ENCODE assay signal across 8 mouse cellular contexts in the genomic region with DNA sequence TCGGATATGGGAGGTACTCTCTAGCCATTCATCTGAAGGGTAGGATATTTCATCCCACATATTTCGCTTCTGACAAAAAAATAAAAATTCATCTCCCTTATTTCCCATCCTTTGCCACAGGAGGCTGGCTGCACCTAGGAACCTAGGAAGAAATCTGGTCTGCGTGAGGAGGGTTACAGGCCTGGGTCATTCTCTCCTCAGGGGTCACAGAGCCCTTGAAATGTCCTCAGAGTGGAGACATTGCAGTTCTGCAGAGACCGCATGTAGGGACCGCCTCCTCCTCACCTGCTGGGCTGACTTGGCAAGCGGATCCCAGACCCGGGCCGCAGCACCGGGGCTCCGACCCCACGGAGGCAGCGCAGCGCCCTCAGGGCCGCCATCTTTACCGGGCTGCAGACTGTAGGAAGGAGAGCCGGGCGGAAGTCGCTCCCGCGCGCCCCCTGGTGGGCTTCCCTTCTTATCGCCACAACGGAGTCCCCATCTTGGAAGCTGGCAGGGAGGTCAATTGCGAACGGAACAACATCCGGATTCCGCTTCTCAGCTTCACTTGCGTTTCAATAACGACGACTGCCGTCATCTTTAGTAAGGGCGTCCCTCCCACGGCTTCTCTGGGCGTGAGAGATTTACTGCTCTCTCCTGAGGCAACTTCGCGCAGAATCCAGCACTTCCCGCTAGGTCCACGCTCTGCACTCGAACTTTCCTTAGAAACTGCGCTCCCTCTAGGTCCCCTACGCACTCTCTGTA. TPM values are rescaled to one million over a fixed set of nuclear protein-coding genes. Genes with fewer than 3 reads are reported as not detected.
DNase-seq lines count a peak whose midpoint lies in the region; ATAC-seq and TF ChIP-seq lines count a peak whose summit lies in the region.

No protein-coding gene starts in this region.

- TF ChIP-seq CTCF in G1E (IDR thresholded peaks at IDR 0.05; ENCODE audit: low read depth, low read length), result peak; percentile 65
- peak; percentile 97 for TF ChIP-seq CTCF in layer of hippocampus, adult 2 months (conservative IDR thresholded peaks at IDR 0.05)
- TF ChIP-seq CTCF in lung, embryonic 14.5 days (IDR thresholded peaks at IDR 0.05; ENCODE audit: low read depth), result peak; percentile 93
- TF ChIP-seq CTCF in olfactory bulb, adult 2 months (IDR thresholded peaks at IDR 0.05; ENCODE audit: insufficient read depth, low read depth, low read length), result peak; percentile 85
- peak; percentile 98 for TF ChIP-seq CTCF in thymus, adult 2 months (IDR thresholded peaks at IDR 0.05; ENCODE audit: borderline replicate concordance, control insufficient read depth, extremely low read depth, insufficient read depth, low read length, poor library complexity)

- H3K4me1 ChIP-seq in G1E (ENCODE audit: insufficient read depth, low read depth, low read length), result peaks cover 62% of the 10 kb centered on the region
- peaks cover 44% of the 10 kb centered on the region for H3K4me1 ChIP-seq in forebrain, embryonic 16.5 days (replicated peaks; ENCODE audit: control insufficient read depth, insufficient read depth, low read length)
- peaks cover 25% of the 10 kb centered on the region for H3K4me1 ChIP-seq in lung, embryonic 14.5 days (ENCODE audit: insufficient read depth)
- H3K4me1 ChIP-seq in olfactory bulb, adult 2 months (ENCODE audit: control insufficient read depth, insufficient read depth, low read length), result peaks cover 33% of the 10 kb centered on the region
- peaks cover 9% of the 10 kb centered on the region for H3K4me1 ChIP-seq in thymus, adult 2 months (replicated peaks; ENCODE audit: control insufficient read depth, insufficient read depth, low read length)

- ATAC-seq in G1E (ENCODE audit: extremely low read depth, insufficient number of reproducible peaks, low FRiP score, poor library complexity, severe bottlenecking), result peak; percentile 90
- peak; percentile 93 for ATAC-seq in forebrain, embryonic 16.5 days
- peak; percentile 90 for ATAC-seq in lung, embryonic 14.5 days (ENCODE audit: insufficient read depth)

- under 1% methylated on average over 41 of the region's 41 CpGs for WGBS in forebrain, embryonic 16.5 days
- 1% methylated on average over 41 of the region's 41 CpGs for WGBS in lung, embryonic 14.5 days
- under 1% methylated on average over 41 of the region's 41 CpGs for WGBS in olfactory bulb, adult 2 months
- WGBS in thymus, adult 2 months, result under 1% methylated on average over 41 of the region's 41 CpGs

- H3K4me2 ChIP-seq in forebrain, embryonic 16.5 days (ENCODE audit: low read length), result peak overlapping the region; percentile 79
- H3K4me2 ChIP-seq in lung, embryonic 14.5 days, result peak overlapping the region; percentile 70

- H3K27ac ChIP-seq in forebrain, embryonic 16.5 days (ENCODE audit: low read length), result peak overlapping the region; percentile 72
- H3K27ac ChIP-seq in layer of hippocampus, adult 2 months, result peak overlapping the region; percentile 95
- H3K27ac ChIP-seq in lung, embryonic 14.5 days (ENCODE audit: low read depth), result peak overlapping the region; percentile 96
- peak overlapping the region; percentile 97 for H3K27ac ChIP-seq in olfactory bulb, adult 2 months (ENCODE audit: insufficient read depth, low read depth, low read length)
- H3K27ac ChIP-seq in thymus, adult 2 months (ENCODE audit: control insufficient read depth, insufficient read depth, low read length), result peak overlapping the region; percentile 31; the same call in 1 of the 2 replicates

- H3K27me3 ChIP-seq in G1E (ENCODE audit: insufficient read depth, low read length), result peaks cover 21% of the 10 kb centered on the region
- H3K27me3 ChIP-seq in forebrain, embryonic 16.5 days (replicated peaks; ENCODE audit: control insufficient read depth, insufficient read depth, low read length), result no peaks in the 10 kb centered on the region
- H3K27me3 ChIP-seq in lung, embryonic 14.5 days (ENCODE audit: insufficient read depth, low read length), result no peaks in the 10 kb centered on the region
- H3K27me3 ChIP-seq in thymus, adult 2 months (ENCODE audit: control insufficient read depth, insufficient read depth, low read length), result no peaks in the 10 kb centered on the region

- peak; percentile 93 for DNase-seq in G1E (ENCODE audit: low spot score)
- DNase-seq in cerebellum, adult 18-20 months, result peak; percentile 97 to 99
- peak; percentile 96 to 97 for DNase-seq in heart, postnatal 36 days
- peak; percentile 99 for DNase-seq in layer of hippocampus, adult 2 months (ENCODE audit: low spot score in 2 of 2)
- DNase-seq in lung, embryonic 14.5 days, result peak; percentile 99
- DNase-seq in thymus, adult 2 months, result peak; percentile 95

- no peaks in the 10 kb centered on the region for H3K9me3 ChIP-seq in G1E (replicated peaks)
- no peaks in the 10 kb centered on the region for H3K9me3 ChIP-seq in forebrain, embryonic 16.5 days (ENCODE audit: control insufficient read depth, low read length)
- no peaks in the 10 kb centered on the region for H3K9me3 ChIP-seq in lung, embryonic 14.5 days (ENCODE audit: low read depth, low read length)

- intact Hi-C loops in heart, postnatal 36 days (cut with DNase I), result loop anchor here (2.0 to 5.0 kb wide), 3 partner anchors 24 to 85 kb away; a partner anchor contains a TSS

- peak overlapping the region; percentile 83 for H3K4me3 ChIP-seq in G1E (ENCODE audit: low read depth, low read length)
- peak overlapping the region; percentile 67 for H3K4me3 ChIP-seq in forebrain, embryonic 16.5 days (replicated peaks; ENCODE audit: low read length)
- peak overlapping the region; percentile 68 for H3K4me3 ChIP-seq in layer of hippocampus, adult 2 months
- H3K4me3 ChIP-seq in lung, embryonic 14.5 days (ENCODE audit: low read depth, low read length), result peak overlapping the region; percentile 75
- H3K4me3 ChIP-seq in olfactory bulb, adult 2 months (ENCODE audit: insufficient read depth, low read depth, low read length), result peak overlapping the region; percentile 97
- H3K4me3 ChIP-seq in thymus, adult 2 months (ENCODE audit: control insufficient read depth, insufficient read depth, low read length), result peak overlapping the region; percentile 61

- TF ChIP-seq POLR2A in olfactory bulb, adult 2 months (IDR thresholded peaks at IDR 0.05; ENCODE audit: insufficient read depth, low read depth, low read length), result peak; percentile 78
- TF ChIP-seq POLR2A in thymus, adult 2 months (IDR thresholded peaks at IDR 0.05; ENCODE audit: control insufficient read depth, extremely low read depth, insufficient read depth, low read length, poor library complexity), result peak; percentile 79

- H3K36me3 ChIP-seq in G1E (replicated peaks), result peaks cover 33% of the 10 kb centered on the region
- no peaks in the 10 kb centered on the region for H3K36me3 ChIP-seq in forebrain, embryonic 16.5 days (ENCODE audit: control insufficient read depth, insufficient read depth)
- H3K36me3 ChIP-seq in lung, embryonic 14.5 days (ENCODE audit: insufficient read depth), result peaks cover 35% of the 10 kb centered on the region
- peaks cover 14% of the 10 kb centered on the region for H3K36me3 ChIP-seq in thymus, adult 2 months (ENCODE audit: control insufficient read depth, insufficient read depth, low read length)

- H3K9ac ChIP-seq in forebrain, embryonic 16.5 days (replicated peaks; ENCODE audit: low read depth, low read length), result peak overlapping the region; percentile 82
- peak overlapping the region; percentile 86 for H3K9ac ChIP-seq in lung, embryonic 14.5 days

RNA-seq across cellular contexts. Expression of a gene that starts 3.3 kb away (rescaled TPM):
- 0.60 TPM in 1 of 2 replicates, not detected in the other for total RNA-seq in G1E (2014; fragmentation: Nextera tagmentation)
- 0.16 and 0.17 TPM in 2 replicates for total RNA-seq in G1E (2017)
- 0.12 and 0.20 TPM in 2 replicates for polyA plus RNA-seq in G1E (2012)
- polyA plus RNA-seq in forebrain, embryonic 16.5 days (2015; fragmentation: Nextera tagmentation; extraction: Ambion mirVana), result 7.2 and 7.6 TPM in 2 replicates
- total RNA-seq in heart, postnatal 36 days (2021), result under 1 TPM; 0.50 to 0.92 TPM
- 10 to 100 TPM in 1 of 2 experiments, 1 to 10 TPM in 1; 9.6 to 10.9 TPM for total RNA-seq in layer of hippocampus, adult 2 months (2021)
- polyA plus RNA-seq in lung, embryonic 14.5 days (2014; fragmentation: Nextera tagmentation; extraction: Ambion mirVana), result 6.6 and 7.5 TPM in 2 replicates
- polyA plus RNA-seq in olfactory bulb, adult 2 months (2012; ENCODE audit: insufficient read depth, insufficient read length, low replicate concordance, missing spikeins), result not detected in 2 replicates
- polyA plus RNA-seq in thymus, adult 2 months (2012; rRNA removed), result 0.73 and 0.90 TPM in 2 replicates

RNA-seq across cellular contexts. Expression of a gene that starts 4.3 kb away (rescaled TPM):
- total RNA-seq in G1E (2014; fragmentation: Nextera tagmentation) (209 and 219 TPM in 2 replicates), G1E (2017) (275 and 300 TPM in 2 replicates)
- 47.9 and 101 TPM in 2 replicates for polyA plus RNA-seq in G1E (2012)
- polyA plus RNA-seq in forebrain, embryonic 16.5 days (2015; fragmentation: Nextera tagmentation; extraction: Ambion mirVana), result 212 and 232 TPM in 2 replicates
- 1,000 to 10,000 TPM; 1,421 to 1,530 TPM for total RNA-seq in heart, postnatal 36 days (2021)
- 100 to 1,000 TPM; 254 to 273 TPM for total RNA-seq in layer of hippocampus, adult 2 months (2021)
- 244 and 250 TPM in 2 replicates for polyA plus RNA-seq in lung, embryonic 14.5 days (2014; fragmentation: Nextera tagmentation; extraction: Ambion mirVana)
- 704 TPM in 1 of 2 replicates, not detected in the other for polyA plus RNA-seq in olfactory bulb, adult 2 months (2012; ENCODE audit: insufficient read depth, insufficient read length, low replicate concordance, missing spikeins)
- polyA plus RNA-seq in thymus, adult 2 months (2012; rRNA removed), result 131 and 154 TPM in 2 replicates

RNA-seq across cellular contexts. Expression of a gene that starts 12.7 kb away (rescaled TPM):
- total RNA-seq in G1E (2014; fragmentation: Nextera tagmentation) (not detected in 2 replicates), G1E (2017) (0.64 and 0.71 TPM in 2 replicates)
- polyA plus RNA-seq in G1E (2012), result 0.08 TPM in 1 of 2 replicates, not detected in the other
- polyA plus RNA-seq in forebrain, embryonic 16.5 days (2015; fragmentation: Nextera tagmentation; extraction: Ambion mirVana), result 15.7 and 17.6 TPM in 2 replicates
- total RNA-seq in heart, postnatal 36 days (2021), result 10 to 100 TPM; 13.3 to 16.3 TPM
- total RNA-seq in layer of hippocampus, adult 2 months (2021), result 10 to 100 TPM; 14.9 to 17.2 TPM
- 44.2 and 47.3 TPM in 2 replicates for polyA plus RNA-seq in lung, embryonic 14.5 days (2014; fragmentation: Nextera tagmentation; extraction: Ambion mirVana)
- polyA plus RNA-seq in olfactory bulb, adult 2 months (2012; ENCODE audit: insufficient read depth, insufficient read length, low replicate concordance, missing spikeins), result not detected in 2 replicates
- 127 and 138 TPM in 2 replicates for polyA plus RNA-seq in thymus, adult 2 months (2012; rRNA removed)

RNA-seq across cellular contexts. Expression of a gene that starts 22.0 kb away (rescaled TPM):
- not detected in 2 replicates for total RNA-seq in G1E (2014; fragmentation: Nextera tagmentation)
- total RNA-seq in G1E (2017), result not detected in 2 replicates
- 0.17 TPM in 1 of 2 replicates, not detected in the other for polyA plus RNA-seq in G1E (2012)
- polyA plus RNA-seq in forebrain, embryonic 16.5 days (2015; fragmentation: Nextera tagmentation; extraction: Ambion mirVana), result 1.4 and 2.3 TPM in 2 replicates
- 1 to 10 TPM in 1 of 2 experiments, under 1 TPM in 1; 0.75 to 2.0 TPM for total RNA-seq in heart, postnatal 36 days (2021)
- 1 to 10 TPM; 1.2 to 1.9 TPM for total RNA-seq in layer of hippocampus, adult 2 months (2021)
- 1.6 and 3.7 TPM in 2 replicates for polyA plus RNA-seq in lung, embryonic 14.5 days (2014; fragmentation: Nextera tagmentation; extraction: Ambion mirVana)
- not detected in 2 replicates for polyA plus RNA-seq in olfactory bulb, adult 2 months (2012; ENCODE audit: insufficient read depth, insufficient read length, low replicate concordance, missing spikeins)
- polyA plus RNA-seq in thymus, adult 2 months (2012; rRNA removed), result 1.8 and 49.4 TPM in 2 replicates

RNA-seq across cellular contexts. Expression of a gene that starts 23.2 kb away (rescaled TPM):
- total RNA-seq in G1E (2014; fragmentation: Nextera tagmentation) (27.3 and 30.8 TPM in 2 replicates), G1E (2017) (16.9 and 21.5 TPM in 2 replicates)
- 44.8 and 50.0 TPM in 2 replicates for polyA plus RNA-seq in G1E (2012)
- 111 and 114 TPM in 2 replicates for polyA plus RNA-seq in forebrain, embryonic 16.5 days (2015; fragmentation: Nextera tagmentation; extraction: Ambion mirVana)
- total RNA-seq in heart, postnatal 36 days (2021), result 10 to 100 TPM; 14.5 to 19.7 TPM
- 10 to 100 TPM; 73.1 to 79.3 TPM for total RNA-seq in layer of hippocampus, adult 2 months (2021)
- 80.3 and 94.3 TPM in 2 replicates for polyA plus RNA-seq in lung, embryonic 14.5 days (2014; fragmentation: Nextera tagmentation; extraction: Ambion mirVana)
- polyA plus RNA-seq in olfactory bulb, adult 2 months (2012; ENCODE audit: insufficient read depth, insufficient read length, low replicate concordance, missing spikeins), result not detected in 2 replicates
- polyA plus RNA-seq in thymus, adult 2 months (2012; rRNA removed), result 97.0 and 98.9 TPM in 2 replicates

Comparison
In these comparisons a context has a peak if more than half of its experiments do, and no peak if none do; other contexts are left out.
1. Peak in every context shown above with its lines: DNase-seq, ATAC-seq, H3K4me3 ChIP-seq and H3K27ac ChIP-seq.
2. H3K27ac ChIP-seq: peak in every context shown above with its lines; median percentile 97 in olfactory bulb, adult 2 months; 96 in lung, embryonic 14.5 days; 95 in layer of hippocampus, adult 2 months; 72 in forebrain, embryonic 16.5 days; 31 in thymus, adult 2 months.